Mouse (Mus musculus) midbrain, embryonic 13.5 days (tissue): ENCODE results near the gene Ppp1r15b. TPM values are rescaled to one million over a fixed set of nuclear protein-coding genes. Genes with fewer than 3 reads are reported as not detected.
A peak's percentile ranks its signal among the peaks of the same experiment; 100 is the strongest.

ENCODE experiments used
- ATAC-seq: fragments of 200-750 bp; cut with Nextera tagmentation; 2 replicates; pipeline ENCODE4 v1.8.0; 2017; ENCODE audit warnings: mild to moderate bottlenecking, moderate TSS enrichment, moderate library complexity
- H3K27ac ChIP-seq: fragments of 300-500 bp; sonication (generic); 2 replicates; pipeline ENCODE4 v1.5.1; 2015; ENCODE audit warnings: inconsistent platforms, mild to moderate bottlenecking, moderate library complexity
- H3K27me3 ChIP-seq: fragments of 300-500 bp; sonication (generic); 2 replicates; pipeline ENCODE4 v1.6.1; 2015; ENCODE audit warnings: mild to moderate bottlenecking, inconsistent platforms
- H3K36me3 ChIP-seq: fragments of 300-500 bp; sonication (generic); 2 replicates; pipeline ENCODE4 v1.6.1; 2015; ENCODE audit warnings: mild to moderate bottlenecking, inconsistent platforms
- H3K4me1 ChIP-seq: fragments of 300-500 bp; sonication (generic); replicated peaks from 2 replicates; pipeline ENCODE4 v1.6.1; 2015; ENCODE audit warnings: inconsistent platforms
- H3K4me2 ChIP-seq: fragments of 300-500 bp; sonication (generic); replicated peaks from 2 replicates; pipeline ENCODE4 v1.6.1; 2015; ENCODE audit warnings: moderate library complexity, mild to moderate bottlenecking, inconsistent platforms
- H3K4me3 ChIP-seq: fragments of 300-500 bp; sonication (generic); replicated peaks from 2 replicates; pipeline ENCODE4 v1.5.1; 2015; ENCODE audit warnings: mild to moderate bottlenecking, inconsistent platforms
- H3K9ac ChIP-seq: fragments of 300-500 bp; sonication (generic); replicated peaks from 2 replicates; pipeline ENCODE4 v1.6.1; 2015; ENCODE audit warnings: mild to moderate bottlenecking, inconsistent platforms
- H3K9me3 ChIP-seq: fragments of 300-500 bp; sonication (generic); 2 replicates; pipeline ENCODE4 v1.6.1; 2016; ENCODE audit warnings: mild to moderate bottlenecking, inconsistent platforms
- WGBS: fragments of 180-500 bp; shearing (Covaris S2); methylation state at CpG from one replicate; pipeline ENCODE4 v1.1.7; 2015; 5-methylcytosine and 5-hydroxymethylcytosine counted together
- polyA plus RNA-seq: library from polyadenylated mRNA; unstranded; fragments of >200 nt; fragmentation: Nextera tagmentation; extraction: Ambion mirVana; gene quantifications from 2 replicates; pipeline ENCODE4 v1.2.1, GENCODE M21; 2015

The Ppp1r15b gene
- polyA plus RNA-seq, 1 experiment from 2014 or later, result 33.2 TPM

DNA sequence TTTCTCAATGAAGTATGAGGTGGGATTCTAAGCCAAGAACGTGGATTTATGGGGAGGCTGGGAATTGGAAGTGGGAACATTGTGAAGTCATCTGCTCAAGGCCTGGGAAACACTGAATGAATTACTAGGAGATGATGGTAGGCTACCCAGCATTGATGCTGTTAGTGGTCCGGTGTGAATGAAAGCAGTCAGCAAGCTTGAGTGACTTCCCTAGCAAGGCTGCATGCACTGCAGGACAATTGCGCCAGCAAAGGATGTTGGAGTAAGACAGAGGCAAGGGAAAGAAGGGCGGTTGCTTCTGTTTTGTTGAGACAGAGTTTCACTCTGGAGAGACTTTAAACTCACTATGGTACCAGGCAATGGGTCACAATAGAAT, 4.6 kb upstream of the Ppp1r15b start:
- Histone ChIP-seq H3K36me3 (no peaks in the 10 kb centered on the region), H3K4me1 (peaks cover 13% of the 10 kb centered on the region), H3K4me3 (no peak overlapping the region), H3K27me3 (no peaks in the 10 kb centered on the region), H3K9ac (no peak overlapping the region), H3K4me2 (no peak overlapping the region), H3K9me3 (no peaks in the 10 kb centered on the region), H3K27ac (no peak overlapping the region)
- 57% methylated on average over 4 of the region's 4 CpGs for WGBS
- no peak for ATAC-seq

DNA sequence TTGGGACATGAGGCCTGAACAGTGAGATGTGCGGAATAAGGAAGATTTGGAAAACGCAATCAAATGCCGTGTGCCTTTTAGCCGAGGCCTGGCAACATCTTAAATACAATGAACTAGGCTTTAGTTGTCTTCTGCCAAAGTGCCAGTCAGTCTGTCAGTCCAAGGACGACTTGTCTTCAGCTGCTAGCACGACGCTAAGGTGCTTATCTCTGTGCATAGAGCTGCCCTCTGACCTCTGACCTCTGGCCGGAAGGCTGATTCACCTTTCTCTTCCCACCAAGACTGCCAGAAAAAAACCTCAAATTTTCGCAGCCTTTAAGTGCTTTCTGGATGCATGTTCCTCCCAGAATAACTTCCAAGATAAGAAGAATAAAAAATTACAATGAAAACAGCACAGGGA, 3.6 kb upstream of the Ppp1r15b start:
- Histone ChIP-seq H3K9ac (no peak overlapping the region), H3K27me3 (no peaks in the 10 kb centered on the region), H3K4me2 (no peak overlapping the region), H3K36me3 (no peaks in the 10 kb centered on the region), H3K9me3 (no peaks in the 10 kb centered on the region), H3K27ac (no peak overlapping the region), H3K4me3 (no peak overlapping the region), H3K4me1 (peaks cover 15% of the 10 kb centered on the region)
- WGBS, result 53% methylated on average over 9 of the region's 9 CpGs
- no peak for ATAC-seq

DNA sequence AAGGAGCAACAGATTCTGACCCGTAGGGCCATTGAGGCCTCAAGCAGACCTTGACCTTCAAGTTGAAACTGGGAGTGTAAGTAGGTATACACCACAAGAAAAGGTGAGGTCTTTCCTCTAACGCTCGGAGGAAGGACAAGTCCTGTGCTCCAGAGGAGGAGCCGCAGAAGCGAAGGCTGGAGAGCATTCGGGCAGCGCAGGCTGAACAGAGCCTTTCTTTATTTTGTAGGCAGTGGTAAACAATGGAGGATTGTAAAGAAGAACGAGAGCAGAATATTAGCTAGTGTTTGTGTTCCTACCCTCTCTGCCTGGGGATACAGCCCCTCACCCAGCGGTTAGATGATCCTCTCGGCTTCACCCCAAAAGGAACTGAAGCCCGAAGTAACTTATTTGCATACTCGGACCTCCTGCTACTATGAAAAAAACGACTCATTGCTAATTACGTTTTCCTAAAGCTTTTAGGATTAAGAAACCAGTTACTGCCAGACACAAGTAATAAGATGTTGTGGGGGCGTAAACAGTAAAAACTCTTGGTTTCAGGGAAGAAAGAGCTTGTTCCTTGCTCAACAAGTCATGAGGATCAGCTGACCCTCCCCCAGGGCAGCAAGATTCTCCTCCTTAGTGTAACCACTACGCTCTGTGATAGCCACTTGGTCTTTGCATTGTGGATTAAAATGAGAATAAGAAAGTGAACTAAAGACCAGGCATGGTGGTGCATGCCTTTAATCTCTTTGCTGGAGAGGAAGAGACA, 1.3 kb upstream of the Ppp1r15b start:
- Histone ChIP-seq H3K9me3 (no peaks in the 10 kb centered on the region), H3K27me3 (no peaks in the 10 kb centered on the region), H3K4me3 (no peak overlapping the region), H3K4me2 (peak overlapping the region; percentile 5), H3K36me3 (no peaks in the 10 kb centered on the region; the same call in 1 of the 2 replicates), H3K9ac (no peak overlapping the region), H3K4me1 (peaks cover 39% of the 10 kb centered on the region), H3K27ac (peak overlapping the region; percentile 95)
- WGBS, result 13% methylated on average over 16 of the region's 16 CpGs
- ATAC-seq, result no peak

DNA sequence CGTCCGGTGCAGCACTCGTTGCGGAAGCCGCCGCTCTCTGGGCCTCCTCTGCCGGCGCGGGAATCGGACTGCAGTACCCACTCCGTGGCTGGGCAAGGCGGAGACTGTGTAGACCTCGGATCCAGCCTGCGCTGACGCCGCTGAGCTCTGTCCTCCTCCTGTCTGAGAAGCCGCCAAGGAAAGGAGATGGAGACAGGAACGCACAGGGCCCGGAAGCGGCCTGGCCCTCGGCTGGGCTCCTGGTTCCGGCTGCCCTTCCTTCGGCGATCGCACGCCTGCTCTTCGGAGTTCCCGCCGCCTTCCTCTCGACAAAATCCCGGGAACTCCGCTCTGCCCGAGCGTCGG, 590 bp downstream of the Ppp1r15b start:
- WGBS, result under 1% methylated on average over 31 of the region's 35 CpGs
- H3K4me3 ChIP-seq, result peak overlapping the region; percentile 71
- peak overlapping the region; percentile 89 for H3K9ac ChIP-seq
- ATAC-seq, result no peak
- peaks cover 7% of the 10 kb centered on the region for H3K36me3 ChIP-seq
- no peaks in the 10 kb centered on the region for H3K9me3 ChIP-seq
- peak overlapping the region; percentile 100 for H3K4me2 ChIP-seq
- peaks cover 58% of the 10 kb centered on the region for H3K4me1 ChIP-seq
- peak overlapping the region; percentile 95 for H3K27ac ChIP-seq
- H3K27me3 ChIP-seq, result no peaks in the 10 kb centered on the region

DNA sequence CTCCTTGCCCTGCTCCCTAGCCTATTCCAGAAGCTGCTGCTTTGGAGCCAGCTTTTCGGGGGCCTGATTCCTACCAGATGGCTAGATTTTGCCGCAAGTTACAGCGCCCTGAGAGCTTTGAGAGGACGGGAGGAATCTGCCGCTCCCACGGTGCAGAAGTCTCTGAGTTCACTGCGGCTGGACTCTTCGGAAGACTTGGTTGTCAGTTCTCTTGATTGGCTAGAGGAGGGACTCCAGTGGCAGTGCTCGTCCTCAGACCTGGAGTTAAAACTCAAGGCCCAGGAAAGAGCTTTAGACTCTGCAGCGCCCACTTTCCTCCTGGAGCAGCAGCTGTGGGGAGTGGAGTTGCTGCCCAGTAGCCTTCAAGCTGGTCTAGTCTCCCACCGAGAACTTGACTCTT, 993 bp downstream of the Ppp1r15b start:
- Histone ChIP-seq H3K4me1 (peaks cover 60% of the 10 kb centered on the region), H3K4me3 (peak overlapping the region; percentile 71), H3K9ac (peak overlapping the region; percentile 89), H3K36me3 (peaks cover 11% of the 10 kb centered on the region), H3K27me3 (no peaks in the 10 kb centered on the region), H3K27ac (peak overlapping the region; percentile 95), H3K4me2 (peak overlapping the region; percentile 100), H3K9me3 (no peaks in the 10 kb centered on the region)
- no peak for ATAC-seq
- under 1% methylated on average over 11 of the region's 11 CpGs for WGBS

DNA sequence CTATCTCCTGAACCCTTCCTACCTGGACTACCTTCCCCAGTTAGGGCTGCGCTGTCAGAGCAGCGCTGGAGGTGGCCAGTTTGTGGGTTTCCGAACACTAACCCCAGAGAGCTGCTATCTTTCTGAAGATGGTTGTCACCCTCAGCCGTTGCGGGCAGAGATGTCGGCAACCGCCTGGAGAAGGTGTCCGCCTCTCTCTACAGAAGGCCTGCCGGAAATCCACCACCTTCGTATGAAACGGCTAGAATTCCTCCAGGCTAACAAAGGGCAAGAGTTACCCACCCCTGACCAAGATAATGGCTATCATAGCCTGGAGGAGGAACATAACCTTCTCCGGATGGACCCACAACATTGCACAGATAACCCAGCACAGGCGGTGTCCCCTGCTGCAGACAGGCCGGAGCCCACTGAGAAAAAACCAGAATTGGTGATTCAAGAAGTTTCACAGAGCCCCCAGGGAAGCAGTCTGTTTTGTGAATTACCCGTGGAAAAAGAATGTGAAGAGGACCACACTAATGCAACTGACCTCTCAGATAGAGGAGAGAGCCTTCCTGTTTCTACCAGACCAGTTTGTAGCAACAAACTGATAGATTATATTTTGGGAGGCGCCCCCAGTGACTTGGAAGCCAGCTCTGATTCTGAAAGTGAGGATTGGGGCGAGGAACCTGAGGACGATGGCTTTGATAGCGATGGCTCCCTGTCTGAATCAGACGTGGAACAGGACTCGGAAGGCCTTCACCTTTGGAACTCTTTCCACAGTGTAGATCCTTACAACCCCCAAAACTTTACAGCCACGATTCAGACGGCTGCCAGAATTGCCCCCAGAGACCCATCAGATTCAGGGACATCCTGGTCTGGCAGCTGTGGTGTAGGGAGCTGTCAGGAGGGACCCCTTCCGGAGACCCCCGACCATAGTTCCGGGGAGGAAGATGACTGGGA, 1.7 kb downstream of the Ppp1r15b start:
- Histone ChIP-seq H3K4me2 (peak overlapping the region; percentile 100), H3K4me1 (peaks cover 60% of the 10 kb centered on the region), H3K4me3 (peak overlapping the region; percentile 71), H3K9ac (peak overlapping the region; percentile 89), H3K27me3 (no peaks in the 10 kb centered on the region), H3K36me3 (peaks cover 17% of the 10 kb centered on the region), H3K9me3 (no peaks in the 10 kb centered on the region), H3K27ac (no peak overlapping the region)
- ATAC-seq, result no peak
- WGBS, result 15% methylated on average over 26 of the region's 26 CpGs

DNA sequence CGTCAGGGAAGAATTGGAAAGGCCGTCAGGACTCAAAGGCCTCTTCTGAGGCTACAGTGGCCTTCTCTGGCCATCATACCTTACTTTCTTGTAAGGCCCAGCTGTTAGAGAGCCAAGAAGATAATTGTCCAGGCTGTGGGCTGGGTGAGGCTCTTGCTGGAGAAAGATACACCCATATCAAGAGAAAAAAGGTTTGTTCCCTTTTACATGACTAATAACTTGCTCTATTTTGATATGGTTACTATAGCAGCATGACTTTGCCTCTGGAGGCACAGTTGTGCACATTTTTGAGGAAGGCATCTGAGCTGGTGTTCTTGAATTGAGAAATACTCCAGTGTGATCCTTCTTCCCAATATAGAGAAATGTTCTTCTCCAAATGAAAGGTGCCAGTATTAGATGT, 2.5 kb downstream of the Ppp1r15b start:
- H3K4me2 ChIP-seq, result peak overlapping the region; percentile 100
- ATAC-seq, result no peak
- H3K4me3 ChIP-seq, result peak overlapping the region; percentile 71
- H3K36me3 ChIP-seq, result peaks cover 25% of the 10 kb centered on the region
- peaks cover 60% of the 10 kb centered on the region for H3K4me1 ChIP-seq
- peak overlapping the region; percentile 89 for H3K9ac ChIP-seq
- WGBS, result 23% methylated on average over 2 of the region's 2 CpGs
- H3K27ac ChIP-seq, result no peak overlapping the region
- no peaks in the 10 kb centered on the region for H3K9me3 ChIP-seq
- no peaks in the 10 kb centered on the region for H3K27me3 ChIP-seq

DNA sequence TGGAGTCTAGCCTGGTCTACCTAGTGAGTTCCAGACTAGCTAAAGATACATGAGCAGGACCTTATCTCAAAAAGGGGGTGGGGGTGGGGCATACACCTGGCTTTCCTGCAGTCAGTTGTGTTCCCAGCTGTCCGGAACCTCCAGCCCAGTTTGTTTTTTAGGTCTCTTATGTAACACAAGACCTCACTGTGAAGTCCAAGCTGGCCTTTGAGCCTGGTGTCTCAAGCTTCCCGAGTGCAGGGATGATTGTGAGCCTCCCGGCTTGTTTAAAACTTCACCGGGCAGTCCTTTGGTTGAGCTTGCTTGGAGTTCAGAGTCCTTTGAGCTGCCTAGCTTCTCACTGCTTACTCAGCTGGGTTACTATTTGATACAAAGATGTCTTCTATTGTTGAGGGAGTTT, 3.1 kb downstream of the Ppp1r15b start:
- Histone ChIP-seq H3K27me3 (no peaks in the 10 kb centered on the region), H3K4me2 (peak overlapping the region; percentile 100), H3K4me1 (peaks cover 60% of the 10 kb centered on the region), H3K4me3 (peak overlapping the region; percentile 71), H3K27ac (no peak overlapping the region), H3K9ac (peak overlapping the region; percentile 89), H3K9me3 (no peaks in the 10 kb centered on the region), H3K36me3 (peaks cover 31% of the 10 kb centered on the region)
- WGBS, result 29% methylated on average over 4 of the region's 4 CpGs
- ATAC-seq, result no peak

DNA sequence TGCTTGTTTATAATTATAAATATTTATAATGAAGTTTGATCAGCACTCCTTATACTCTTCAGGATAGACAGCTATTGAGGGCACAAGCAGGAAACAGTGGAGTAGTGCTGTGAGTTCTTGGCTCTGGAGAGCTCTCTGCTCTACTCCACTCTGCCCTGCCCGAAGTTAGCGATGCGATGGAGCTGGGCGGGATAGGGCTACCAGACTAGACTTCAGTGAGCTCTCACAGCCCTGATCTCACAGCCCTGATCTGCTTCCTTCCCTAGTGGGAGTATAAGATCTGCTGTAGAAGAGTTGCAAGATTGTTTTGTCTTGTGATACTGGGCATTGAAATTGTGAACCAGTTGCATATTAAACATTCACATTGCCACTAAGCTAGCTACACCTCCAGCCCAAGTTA, 3.9 kb downstream of the Ppp1r15b start:
- Histone ChIP-seq H3K4me2 (peak overlapping the region; percentile 100), H3K4me3 (peak overlapping the region; percentile 71), H3K9ac (peak overlapping the region; percentile 60), H3K36me3 (peaks cover 37% of the 10 kb centered on the region), H3K4me1 (peaks cover 55% of the 10 kb centered on the region), H3K27ac (no peak overlapping the region), H3K9me3 (no peaks in the 10 kb centered on the region), H3K27me3 (no peaks in the 10 kb centered on the region)
- ATAC-seq, result no peak
- WGBS, result 47% methylated on average over 4 of the region's 4 CpGs

DNA sequence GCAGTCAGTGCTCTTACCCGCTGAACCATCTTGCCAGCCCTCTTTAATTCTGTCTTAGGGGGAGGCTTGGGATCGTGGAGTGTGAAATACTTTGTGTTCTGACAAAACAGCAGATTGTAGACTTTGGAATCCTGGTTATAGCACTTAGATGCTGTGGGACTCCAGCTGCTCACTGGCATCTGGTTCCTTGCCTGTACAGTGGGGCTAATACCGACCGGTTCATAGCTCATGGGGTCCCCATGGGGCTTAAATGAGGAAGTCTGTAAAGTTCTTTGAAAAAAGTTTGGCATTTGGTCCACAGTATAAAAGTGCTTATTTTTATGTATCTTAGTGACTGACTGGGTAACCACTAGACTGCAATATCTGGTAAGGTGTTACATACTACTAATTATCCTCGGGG, 4.9 kb downstream of the Ppp1r15b start:
- H3K36me3 ChIP-seq, result peaks cover 46% of the 10 kb centered on the region
- 64% methylated on average over 5 of the region's 5 CpGs for WGBS

DNA sequence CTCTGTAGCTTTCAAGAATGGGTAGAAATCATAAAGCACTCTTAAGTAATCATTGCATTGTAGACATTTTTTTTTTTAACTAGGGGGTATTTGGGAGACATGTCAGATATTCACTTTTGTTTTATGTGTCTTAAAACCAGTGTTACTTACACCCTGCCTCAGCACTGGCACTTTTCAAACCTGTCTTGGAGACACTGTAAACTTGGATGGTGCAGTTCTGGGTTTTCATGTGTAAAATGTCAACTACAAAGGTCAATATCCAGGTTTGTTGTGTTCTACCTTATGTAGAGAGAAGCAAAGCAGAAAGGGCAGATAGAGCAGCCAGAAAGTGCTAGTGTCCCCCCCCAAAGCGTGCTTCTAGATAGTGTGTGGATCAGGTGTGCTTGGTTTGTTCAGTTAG, 7.5 kb downstream of the Ppp1r15b start:
- Histone ChIP-seq H3K9me3 (no peaks in the 10 kb centered on the region), H3K4me3 (no peak overlapping the region), H3K4me2 (no peak overlapping the region), H3K27me3 (no peaks in the 10 kb centered on the region), H3K4me1 (peaks cover 34% of the 10 kb centered on the region), H3K9ac (no peak overlapping the region), H3K36me3 (peaks cover 58% of the 10 kb centered on the region), H3K27ac (no peak overlapping the region)
- 96% methylated on average over 1 of the region's 1 CpGs for whole genome bisulfite sequencing
- ATAC-seq, result no peak

More for the DNA sequence above, 4.9 kb downstream of the Ppp1r15b start:
- no peaks in the 10 kb centered on the region for H3K27me3 ChIP-seq
- H3K27ac ChIP-seq, result no peak overlapping the region
- no peak for ATAC-seq
- H3K4me2 ChIP-seq, result peak overlapping the region; percentile 100
- no peaks in the 10 kb centered on the region for H3K9me3 ChIP-seq
- H3K9ac ChIP-seq, result peak overlapping the region; percentile 17
- peak overlapping the region; percentile 71 for H3K4me3 ChIP-seq
- H3K4me1 ChIP-seq, result peaks cover 47% of the 10 kb centered on the region
